Mouse (Mus musculus) embryo, embryonic 11 days (tissue): ENCODE measurements at regions not wholly inside any gene's neighbourhood (a gene's known extent, or its start where the extent isn't known, plus 50 kb on each side); places are given as distances from the start of the nearest gene placed in this dataset.

Source experiments
- DNase-seq: peaks from one replicate; pipeline ENCODE4 v3.0.0-alpha.2; 2015

DNA sequence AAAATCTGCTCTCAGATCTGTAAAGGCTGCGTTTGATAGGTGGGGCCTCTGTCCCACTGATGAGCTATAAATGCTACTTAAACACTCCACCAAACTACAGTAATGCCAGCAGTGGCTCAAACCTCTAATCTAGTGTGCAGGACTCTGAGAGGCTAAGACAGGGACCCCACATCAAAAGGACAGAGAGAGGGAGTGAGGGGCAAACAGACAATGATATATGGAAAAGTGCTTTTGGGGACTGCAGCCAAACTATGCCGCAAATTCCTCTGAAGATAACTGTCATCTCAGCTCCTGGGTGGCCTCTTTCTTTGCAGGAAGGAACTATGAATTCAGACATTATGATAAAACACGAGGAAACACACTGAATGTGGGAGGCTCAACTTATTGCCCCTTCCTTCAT is 138.9 kb upstream of the Ddit4l start:
- DNase-seq = no peak

DNA sequence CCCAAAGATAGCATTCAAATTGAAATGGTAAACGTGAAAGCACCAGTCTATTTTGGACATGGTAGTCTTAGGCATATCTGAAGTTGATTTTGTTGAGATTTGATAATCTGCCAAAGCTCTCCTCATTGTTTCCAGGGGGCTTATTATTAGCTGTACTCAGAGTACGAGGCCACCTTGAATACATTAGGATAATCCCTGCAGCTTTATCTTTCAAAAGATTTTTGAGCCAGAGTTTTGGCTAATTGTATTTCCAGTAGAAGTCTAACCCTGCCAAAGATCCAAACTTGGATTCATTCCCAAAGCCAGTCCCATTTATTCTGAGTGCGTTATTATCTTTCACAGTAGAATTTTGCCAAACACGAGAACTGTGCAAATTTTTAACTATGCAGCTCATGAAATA is 138.4 kb upstream of the Ddit4l start:
- DNase-seq = no peak

DNA sequence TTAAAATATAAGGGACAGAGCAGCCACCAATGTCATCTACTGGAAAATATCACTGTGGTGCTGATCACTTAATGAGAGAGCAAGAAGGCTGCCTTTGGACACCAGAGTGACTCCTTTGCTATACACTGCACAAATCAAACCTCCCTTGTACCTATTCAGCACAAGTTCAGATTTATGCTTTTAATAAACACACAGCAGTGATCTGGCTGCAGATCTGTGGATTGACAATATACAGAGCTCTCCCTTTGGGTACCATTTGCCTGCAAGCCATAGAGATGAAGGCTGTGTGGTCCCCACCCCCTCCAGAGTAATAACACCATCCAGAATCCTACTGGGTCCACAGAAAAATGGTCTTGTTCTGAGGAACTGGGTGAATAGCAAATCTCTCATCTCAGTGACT is 131.8 kb upstream of the Ddit4l start:
- DNase-seq = no peak

DNA sequence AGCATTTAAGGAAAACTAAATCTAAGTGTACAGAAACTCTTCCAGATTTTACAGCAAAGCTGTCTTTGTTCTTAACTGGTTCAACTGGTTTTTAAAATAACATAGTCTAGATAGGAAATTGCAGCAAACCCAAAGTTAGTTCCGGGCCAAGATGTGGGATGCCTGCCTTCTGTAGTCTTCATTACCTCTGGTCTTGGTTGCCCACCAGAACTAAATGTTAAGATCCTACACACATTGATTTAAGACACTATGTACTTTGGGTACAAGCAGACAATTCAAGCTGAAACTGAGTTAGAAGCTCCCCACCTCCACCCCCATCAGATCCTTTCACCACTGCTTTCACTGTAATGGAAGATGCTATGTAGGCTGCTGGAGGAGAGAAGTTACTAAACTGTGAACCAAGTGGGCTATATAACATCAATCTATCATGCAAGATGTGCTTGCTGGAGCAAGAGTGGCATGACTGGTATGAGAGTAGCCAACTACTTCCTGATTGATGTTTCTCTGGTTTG is 129.8 kb upstream of the Ddit4l start:
- no peak for DNase-seq

DNA sequence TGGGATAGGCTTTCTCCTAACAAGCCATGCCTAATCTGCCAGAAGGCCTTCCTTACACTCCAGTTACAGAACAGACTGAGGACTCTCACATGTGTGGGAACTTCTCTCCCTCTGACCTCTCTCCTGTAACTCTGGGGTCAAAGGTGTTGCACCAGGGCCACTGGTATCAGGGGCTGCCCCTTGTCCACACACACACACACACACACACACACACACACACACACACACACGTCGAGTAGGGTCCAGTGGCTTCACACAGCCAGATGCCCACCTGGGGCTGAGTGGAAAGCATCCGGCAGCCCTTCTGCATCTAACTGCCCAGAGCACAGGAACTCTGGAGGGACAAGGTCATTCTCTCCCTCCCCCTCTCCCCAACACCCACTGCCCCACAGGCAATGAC is 123.1 kb upstream of the Ddit4l start:
- no peak for DNase-seq

DNA sequence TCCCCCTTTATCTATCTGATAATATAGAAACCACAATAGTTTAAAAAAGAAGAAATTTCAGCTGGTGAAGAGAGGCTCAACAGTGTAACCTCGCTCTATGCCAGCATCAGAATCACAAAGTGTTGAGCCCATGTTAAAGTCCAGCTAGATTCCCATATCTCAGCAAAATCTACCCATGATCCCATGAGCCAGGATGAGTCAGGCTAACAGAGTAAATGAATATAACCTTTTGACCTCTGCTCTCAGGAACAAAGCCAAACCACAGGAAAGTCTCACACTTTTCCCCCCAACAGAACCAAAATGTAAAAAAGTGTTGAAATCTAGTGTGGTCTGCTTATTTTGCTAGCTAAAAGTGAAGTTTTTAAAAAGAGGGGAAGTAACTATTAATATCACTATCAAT is 110.1 kb upstream of the Ddit4l start:
- DNase-seq = no peak

DNA sequence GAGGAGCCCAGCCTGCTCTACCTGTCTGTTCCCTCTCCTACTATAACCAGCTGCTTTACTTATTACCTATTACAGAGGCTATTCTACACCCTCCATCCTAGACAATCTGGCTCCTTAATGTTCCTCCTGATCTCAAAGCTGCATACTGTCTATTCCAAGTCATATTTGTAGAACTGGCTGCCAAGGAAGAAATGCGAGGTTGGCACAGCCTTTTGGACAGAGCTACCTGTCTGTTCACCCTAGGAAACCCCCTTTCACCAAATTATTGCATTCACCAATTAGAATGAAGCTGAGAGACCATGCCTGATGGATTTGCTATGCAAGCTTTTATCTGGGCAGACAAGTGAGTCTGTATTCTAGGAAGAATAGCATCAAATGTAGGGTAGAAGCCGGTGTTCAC is 109.0 kb upstream of the Ddit4l start:
- DNase-seq = no peak

DNA sequence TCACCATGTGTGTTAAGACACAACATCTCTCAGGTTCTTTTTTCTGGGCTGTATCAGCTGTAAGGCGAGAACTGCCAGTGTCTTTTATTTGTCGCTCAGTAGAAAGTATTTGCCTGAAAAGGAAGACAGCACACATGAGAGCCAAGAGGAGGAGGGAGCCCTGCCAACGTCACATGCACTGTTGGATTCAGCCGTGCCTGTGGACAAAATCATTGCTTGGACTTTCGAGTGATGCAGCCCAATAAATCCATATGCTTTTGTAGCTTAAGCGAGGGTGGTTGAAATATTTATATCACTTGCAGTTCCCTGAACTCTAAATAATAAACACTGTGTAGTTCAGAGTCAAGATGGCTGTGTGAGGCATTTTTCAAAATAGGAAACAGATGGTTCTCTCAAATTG is 108.4 kb upstream of the Ddit4l start:
- DNase-seq = no peak

DNA sequence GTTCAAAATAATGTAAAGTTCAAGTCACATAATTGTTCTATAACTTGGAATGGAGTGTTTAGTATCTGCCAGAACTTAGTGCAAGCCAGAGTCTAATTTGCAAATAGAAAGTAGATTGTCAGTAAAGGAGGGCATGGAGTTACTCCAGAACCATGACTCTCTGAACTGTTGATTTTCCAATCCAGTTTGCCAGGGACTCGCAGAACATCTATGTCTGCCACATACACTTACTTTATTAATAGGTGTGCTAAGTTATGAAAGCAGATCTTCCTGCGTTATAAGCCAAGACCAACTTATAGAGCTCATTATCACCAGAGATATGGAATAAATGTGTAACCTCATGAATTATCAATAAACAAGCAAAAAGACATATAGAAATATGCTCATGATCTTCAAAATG is 107.2 kb upstream of the Ddit4l start:
- DNase-seq = no peak

DNA sequence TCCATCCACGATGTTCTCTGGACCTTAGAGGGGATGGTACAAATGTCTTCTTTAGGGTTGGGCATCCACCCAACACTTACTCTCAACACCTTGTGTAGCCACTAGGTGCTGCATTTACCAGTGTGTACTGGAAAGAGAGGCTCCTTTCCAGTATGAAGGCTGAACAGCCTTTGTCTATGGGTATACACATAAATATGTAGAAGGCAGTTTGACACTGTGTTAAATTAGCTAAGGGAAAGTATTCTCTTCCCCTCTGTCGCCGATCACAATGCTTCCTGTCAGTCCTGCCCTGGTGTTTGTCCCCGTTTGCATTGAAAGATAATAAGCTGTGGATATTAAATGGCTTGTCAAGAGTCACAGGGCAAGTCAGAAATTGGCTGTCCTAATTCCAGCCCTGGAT is 104.0 kb upstream of the Ddit4l start:
- no peak for DNase-seq

DNA sequence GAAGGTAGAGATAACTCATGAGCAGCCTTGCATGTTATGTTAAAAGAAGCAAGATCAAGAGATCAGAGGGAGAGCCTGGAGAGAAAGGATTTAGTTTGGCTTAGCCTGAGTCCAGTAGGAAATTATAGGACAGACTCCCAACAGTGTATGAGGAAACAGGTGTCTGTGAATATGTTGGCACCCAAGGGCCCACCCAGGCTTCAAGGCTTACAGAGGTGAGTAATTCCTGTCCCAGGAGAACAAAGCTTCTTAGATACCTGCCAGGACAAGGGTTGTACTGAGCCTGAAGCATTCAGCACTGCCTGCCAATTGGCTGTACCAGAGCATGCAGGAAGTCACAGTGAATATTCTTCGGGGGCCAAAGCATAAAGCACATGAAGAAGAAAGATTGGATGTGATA is 101.2 kb upstream of the Ddit4l start:
- no peak for DNase-seq

DNA sequence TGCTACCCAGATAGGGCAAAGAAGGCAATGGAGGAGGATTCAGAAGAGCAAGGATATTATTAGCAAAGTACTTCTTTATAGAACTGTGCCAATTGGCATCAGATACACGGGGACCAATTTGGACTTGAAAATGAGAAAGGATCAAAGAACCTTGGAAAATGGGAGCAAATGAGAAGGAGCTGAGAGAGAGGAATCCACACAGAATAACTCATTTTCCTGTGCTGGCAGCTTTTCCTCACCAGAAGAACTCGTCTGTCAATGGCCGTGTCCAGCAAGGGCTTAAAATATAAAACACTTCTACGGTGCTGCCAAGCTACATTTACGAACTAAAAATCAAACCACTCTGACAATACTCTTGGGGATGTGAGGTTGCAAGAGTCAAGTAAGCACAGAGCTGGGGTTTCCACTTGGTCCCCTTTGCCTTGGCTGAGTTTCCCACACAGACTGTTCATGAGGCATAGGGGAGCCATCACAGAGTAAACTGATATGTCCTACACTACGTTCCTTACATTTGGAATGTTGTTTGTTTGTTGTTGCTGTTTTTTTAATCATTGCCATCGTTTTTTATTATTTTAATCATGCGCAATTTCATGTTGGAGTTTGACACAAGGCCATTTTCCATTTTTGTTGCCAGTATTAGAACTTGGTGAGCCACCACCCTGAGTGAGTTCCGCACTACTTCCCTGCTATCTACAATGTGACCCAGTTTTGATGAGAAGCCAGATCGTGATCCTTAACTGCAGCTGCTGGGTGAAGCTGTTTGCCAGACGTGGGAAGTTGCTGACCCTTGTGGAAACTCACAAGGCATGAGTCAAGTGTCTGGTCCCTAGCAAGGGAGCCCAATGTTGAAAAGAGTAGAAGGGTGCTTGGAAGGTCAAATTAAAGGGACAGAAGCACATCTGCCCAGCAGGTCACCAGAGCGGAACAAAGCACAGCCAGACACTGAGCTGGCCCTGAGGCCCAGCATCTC is 95.5 kb upstream of the Ddit4l start:
- no peak for DNase-seq

DNA sequence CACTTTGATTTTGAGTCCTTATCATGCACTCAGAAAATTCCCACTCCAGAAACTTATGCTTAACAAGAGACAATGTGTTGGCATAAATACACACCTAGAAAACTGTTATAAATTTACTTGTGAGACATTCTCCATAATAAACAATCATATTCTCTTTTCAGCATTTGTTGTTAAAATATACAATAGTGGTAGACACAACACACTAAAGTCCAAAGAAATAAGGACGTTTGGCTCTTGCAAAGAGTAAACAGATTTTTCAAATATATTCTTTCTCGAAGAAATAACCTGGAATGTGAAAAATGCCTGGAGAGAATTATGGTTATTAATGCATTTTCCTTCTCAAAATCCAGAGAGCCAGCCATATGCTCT is 91.8 kb upstream of the Ddit4l start:
- no peak for DNase-seq

DNA sequence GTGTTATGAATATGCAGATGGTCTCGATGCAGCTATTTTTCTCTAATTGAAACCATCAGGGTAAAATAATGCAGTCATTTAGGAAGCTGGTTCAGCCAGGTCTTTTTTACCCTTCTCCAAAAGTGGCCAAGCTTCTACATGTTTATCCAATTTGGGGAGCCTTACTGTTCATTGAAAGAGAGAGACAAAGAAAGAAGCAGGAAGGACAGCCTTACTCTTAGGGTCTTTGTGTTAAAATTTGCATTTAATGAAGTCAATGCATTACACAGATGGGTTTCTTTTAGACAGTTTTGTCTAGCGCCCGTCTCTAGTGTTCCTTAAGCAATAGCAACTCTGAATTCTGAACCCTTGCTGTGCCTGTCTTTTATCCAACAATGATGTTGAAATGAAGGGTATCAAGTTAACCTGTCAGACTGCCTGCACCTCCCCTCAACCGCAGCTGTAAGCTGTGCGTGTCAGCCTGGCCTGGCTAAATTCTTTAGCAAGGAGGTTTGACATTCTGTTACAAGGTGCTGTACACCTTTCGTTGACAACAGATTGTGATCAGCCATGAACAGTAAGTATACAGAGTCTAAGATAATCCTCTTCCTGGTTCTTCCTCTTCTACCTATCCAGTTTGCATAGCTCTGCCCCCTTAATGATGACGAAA is 91.3 kb upstream of the Ddit4l start:
- DNase-seq = peak; percentile 36

DNA sequence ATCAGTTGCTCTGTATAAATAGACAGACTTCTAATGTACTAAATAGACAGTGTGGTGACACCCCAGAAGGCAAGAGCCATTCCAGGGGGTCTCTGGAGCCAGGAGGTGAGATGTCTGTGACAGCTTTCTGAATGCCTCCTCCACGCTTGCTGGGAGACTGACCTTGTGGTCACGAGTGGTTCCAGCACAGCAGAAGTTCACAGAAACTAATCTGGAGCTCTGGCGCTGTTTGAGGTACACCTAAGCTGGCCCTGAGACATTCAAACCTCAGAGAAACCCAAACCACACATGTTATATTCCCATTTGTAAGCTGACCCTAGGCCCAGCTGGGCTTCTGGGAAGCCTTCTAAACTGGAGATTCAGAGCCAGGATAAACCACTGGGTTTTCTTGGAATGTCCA is 79.7 kb upstream of the Ddit4l start:
- DNase-seq = no peak

DNA sequence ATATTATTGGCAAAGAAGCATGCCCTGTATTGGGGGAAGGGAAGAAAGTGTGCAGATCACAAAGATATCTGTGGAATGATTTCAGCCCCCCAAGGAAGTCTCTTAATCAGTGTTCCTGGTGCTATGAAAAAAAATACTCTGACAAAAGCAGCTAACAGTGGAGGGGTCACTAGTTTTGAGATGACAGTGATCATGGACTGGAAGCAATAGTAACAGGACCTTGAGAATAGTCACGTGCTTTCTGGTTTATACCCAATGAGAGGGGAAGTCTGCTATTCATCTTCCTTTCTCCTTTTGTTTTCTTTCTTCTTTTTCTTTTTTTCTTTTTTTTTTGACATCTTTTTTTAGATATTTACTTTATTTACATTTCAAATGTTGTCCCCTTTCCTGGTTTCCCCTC is 79.1 kb upstream of the Ddit4l start:
- no peak for DNase-seq

DNA sequence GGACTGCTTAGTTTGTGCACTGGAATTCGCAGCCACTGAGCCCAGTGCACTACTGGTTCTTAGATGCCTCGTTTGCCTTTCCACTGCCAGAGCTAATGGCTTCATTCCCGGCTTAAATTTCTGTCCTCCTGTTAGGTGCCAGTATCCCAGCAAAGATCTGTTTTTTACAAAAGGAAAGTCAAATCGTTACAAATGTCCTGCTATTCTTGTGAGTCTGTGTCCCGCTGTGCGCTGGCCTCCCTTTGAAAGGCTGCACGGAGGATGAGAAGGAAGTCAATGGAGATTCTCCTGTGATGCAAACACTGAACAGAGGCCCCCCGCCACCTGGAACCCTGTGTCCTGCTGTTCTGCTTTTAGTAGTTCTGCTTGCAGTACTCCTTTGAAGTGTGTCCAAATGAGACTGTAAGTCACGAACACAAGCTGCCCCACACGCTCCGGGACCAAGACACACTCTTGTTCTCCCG is 74.0 kb upstream of the Ddit4l start:
- DNase-seq = peak; percentile 74

DNA sequence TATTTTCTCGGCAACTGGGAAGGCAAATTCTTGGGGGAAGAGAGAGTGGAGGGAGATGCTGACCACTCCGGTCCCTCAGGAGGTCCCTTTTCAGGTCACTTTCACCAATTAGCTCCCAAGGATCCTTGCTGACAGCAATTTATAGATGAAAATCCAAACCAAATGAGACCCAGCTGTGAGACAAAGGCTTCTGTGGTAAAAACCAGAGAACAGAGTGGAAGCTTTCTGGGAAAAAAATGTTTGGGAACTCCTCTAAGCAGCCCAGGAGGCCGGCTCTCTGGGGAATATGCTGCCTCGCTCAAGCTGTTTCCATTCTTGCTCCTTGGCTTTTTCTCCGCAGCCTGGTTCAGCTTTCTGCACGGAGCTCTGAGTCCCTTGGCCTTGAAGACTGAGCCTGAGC is 73.5 kb upstream of the Ddit4l start:
- peak; percentile 74 for DNase-seq

DNA sequence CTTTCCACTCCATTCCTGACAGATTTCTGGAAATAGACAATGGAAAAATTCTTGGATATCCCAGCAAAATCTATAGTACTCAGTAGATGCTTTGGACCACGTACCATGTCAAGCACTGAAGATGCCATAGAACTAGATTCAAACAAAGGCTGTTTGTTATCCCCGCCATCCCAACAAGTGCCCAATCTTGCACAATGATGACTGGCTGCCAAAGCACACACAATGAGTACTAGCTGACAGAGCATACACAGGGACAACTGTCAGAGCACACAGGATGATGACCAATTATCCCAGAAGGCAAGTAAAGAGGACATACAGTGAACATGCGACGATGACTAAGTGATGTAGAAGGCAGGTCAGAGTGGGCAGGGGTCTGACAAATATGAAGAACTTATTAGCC is 70.7 kb upstream of the Ddit4l start:
- DNase-seq = no peak

DNA sequence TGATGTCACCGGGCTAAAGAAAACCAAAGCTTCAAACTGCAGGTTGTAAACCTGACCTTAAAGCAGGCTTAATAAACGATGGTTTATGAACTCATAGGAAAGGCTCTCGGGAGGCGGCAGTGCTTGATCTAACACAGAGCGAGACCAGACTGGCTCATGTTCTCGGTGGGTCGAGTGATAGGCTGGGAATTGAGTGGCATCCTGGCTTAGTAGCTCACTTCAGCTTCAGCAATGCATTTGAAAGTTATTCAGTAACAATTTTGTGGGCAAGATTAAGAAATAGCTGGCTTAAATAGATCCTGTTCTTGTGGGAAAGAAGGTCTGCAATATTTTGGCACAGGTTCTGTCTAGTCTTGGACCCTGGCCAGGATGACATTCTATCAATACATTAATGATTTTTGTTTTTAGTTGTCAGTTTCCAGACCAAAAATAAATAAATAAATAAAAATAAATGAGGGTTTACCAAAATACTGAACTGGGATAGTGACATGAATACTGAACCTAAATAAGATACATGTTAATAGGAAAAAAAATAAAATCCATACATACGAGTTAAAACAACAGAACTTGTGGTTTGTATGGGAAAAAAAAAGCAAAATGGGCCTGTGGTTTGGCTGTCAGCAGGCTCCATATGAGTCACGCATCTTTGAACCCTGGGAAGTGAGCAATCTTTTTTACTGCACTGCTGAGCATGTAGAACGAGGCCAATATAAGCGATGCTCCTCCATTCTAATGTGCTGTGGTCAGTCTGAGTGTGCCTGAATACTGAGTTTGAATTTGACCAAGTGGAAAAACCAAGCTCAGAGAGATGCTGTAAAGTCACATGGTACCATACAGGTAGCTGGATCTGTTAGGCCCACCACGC is 68.7 kb upstream of the Ddit4l start:
- no peak for DNase-seq

DNA sequence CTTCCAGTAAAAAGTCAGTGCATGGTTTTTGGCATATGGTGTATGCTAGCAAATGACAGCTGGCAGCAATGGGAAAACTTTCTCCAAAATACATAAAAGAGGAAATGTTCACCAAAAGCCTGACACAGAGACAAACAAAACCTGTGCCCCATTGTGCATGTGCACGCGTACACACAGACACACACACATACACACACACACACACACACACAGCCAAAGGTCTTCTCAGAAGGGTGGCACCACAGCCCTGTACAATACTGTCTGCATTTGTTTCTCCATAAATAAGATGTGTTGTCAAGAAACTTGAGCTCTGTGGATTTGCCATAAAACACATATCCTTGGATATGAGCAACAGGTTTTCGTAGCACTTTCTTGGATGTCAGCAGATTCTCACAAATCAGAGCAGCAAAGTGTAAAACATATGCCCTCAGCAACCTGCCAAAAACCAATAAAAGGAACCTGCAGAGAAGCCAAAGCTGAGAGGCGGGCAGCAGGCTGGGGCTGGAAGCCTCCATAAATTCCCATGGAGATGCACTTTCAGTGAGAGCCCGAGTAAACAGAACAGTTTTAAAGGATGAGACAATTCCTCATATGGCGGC is 60.5 kb upstream of the Ddit4l start:
- no peak for DNase-seq

DNA sequence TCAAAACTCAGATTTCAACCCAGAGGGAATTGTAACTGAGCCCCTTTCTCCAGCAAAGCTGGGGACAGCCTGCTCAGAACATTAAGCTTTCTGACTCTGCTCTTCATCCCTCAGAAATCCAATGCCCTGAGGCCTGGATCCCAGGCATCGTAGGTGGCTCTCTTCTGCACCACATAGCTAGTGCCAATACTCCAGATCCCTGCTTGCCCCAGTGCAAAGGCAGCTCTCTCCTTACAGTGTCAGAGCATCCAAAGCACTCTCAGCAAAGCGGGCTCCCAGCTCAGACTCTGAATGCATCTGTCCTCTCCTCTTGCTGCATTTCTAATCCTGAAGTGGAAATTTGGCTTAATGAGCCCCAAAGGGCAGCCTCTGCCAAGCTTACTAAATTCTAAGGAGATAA is 59.4 kb upstream of the Ddit4l start:
- no peak for DNase-seq

DNA sequence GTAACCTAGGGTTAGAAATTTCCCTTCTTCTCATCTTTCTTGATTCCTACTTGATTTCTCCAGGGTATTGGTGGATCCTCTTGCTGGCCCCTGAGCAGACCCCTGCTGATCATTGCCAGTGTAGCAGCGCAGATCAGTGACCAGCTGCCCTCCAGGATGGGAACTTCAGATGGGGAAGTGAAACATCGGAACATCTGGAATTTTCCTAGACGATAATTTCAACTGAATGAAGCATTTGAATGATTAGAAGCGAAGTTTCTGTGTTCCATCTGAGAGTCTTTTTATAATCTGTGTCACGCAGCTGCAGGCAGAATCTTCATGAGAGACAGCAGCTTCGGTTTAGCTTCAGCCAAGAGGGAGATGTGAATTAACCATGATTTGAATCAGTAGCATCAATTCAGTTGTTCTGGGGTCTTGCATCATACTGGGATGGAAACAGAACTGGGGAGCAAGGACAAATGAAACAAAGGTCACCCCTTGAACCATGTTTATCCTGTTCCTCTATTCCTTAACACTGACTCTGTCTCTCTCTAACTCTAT is 57.8 kb upstream of the Ddit4l start:
- no peak for DNase-seq
